Mouse (Mus musculus) WW6 (cell line): Measurements from ENCODE around the gene Prdm2.

Source experiments
- DNase-seq: peaks from one replicate; pipeline ENCODE4 v3.0.0-alpha.2; 2013; ENCODE audit warnings: low read depth, low spot score

Gene Prdm2

DNA sequence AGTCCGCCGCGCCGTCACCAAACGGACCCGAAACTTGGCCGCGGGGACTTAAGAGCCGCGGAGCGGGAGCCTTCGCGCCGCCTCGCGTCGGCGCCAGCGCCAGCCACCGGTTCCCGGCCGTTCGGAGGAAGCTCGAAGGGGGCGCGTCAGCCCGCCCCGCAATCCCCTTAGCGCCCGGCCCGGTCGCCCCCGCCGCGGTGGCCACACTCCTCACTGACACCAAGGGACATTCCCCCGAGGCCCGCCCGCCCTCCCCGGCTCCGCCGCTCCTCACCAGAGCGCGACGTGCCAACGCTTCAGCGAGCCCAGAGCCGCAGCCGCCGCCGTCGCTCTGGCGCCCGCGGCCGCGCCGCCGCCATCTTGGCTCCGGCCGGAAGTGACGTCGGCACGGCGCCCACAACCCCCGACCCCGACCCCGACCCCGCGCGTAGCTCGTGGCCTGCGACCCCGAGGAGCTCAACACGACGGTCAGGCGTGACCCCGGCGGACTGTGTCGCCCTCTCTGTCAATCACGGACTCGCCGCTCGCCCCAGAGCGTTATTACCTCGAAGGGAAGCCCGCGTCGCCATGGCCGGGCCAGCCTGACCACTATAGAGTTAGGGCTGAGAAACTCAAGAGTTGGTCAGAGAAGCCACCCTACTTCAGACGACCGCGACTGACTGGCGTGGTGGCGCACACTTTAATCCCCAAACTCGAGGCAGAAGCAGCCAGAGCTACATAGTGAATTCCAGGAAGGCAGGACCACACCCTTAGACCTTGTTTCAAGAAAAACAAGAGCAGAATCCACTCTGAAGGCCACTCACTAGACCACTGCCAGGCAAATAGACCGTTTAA lies at the start of gene Prdm2:
Gene Prdm2 (minus strand): TSS at position 655 of the 834 bp plus-strand sequence.
- DNase-seq: no peak

- no peak for DNase-seq
Measured at GRCm38 (mm10) chr4:143259718-143260349, 47.0 kb upstream of the Prdm2 start.

DNA sequence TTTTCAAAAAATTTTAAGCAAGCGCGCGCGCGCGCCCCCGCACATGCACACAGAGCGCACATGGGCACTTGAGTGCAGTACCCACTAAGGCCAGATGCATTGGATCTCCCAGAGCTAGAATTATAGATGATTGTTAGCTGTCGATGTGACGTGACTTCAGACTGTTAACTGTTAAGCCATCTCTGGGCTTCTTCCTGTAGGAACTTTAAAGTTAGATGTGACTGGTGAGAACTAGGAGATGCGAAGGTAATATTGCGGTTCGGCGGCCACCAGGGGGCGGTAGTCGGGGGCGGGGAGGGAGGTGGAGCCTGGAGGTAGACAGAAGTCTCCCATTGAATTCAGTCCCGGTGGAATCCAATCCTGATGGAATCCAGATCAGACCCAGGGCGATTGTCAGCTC lies 45.7 kb upstream of the Prdm2 start:
- DNase-seq: peak; percentile 69

DNA sequence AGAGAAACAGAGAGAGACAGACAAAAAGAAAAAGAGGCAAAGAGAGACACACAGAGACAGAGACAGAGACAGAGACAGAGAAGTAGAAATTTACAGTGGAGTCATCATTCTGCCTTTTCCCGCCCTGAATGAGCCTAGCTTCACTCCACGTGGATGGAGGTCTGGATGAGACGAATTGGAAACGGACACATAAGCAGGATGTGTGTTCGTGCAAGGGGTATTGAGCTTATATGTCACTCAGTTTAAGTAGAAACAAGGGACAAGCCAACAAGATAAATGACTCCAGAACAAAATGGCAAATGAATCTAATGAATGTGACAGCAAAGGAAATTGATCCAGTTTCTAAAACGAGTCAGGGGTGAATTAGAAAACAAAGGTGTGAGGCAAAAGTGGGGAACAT lies 45.2 kb upstream of the Prdm2 start:
- no peak for DNase-seq

- DNase-seq: no peak
Measured at GRCm38 (mm10) chr4:143255541-143255940, 42.7 kb upstream of the Prdm2 start.

DNA sequence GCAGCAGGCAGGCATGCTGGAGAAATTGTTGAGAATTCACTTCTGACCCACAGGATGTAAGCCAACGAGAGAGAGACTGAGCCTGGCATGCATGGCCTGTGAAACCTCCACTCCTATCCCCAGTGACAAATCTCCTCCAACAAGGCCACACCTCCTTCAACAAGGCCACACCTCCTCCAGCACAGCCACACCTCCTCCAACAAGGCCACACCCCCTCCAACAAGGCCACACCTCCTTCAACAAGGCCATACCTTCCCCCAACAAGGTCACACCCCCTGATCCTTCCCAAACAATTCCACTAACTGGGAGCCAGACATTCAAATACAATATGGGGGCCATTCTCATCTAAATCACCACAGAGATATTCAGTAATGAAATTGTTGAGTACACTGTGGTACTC lies 40.6 kb upstream of the Prdm2 start:
- no peak for DNase-seq

GRCm38 (mm10) chr4:143248050-143248449 lies 35.3 kb upstream of the Prdm2 start:
- no peak for DNase-seq

GRCm38 (mm10) chr4:143241294-143241693 lies 28.5 kb upstream of the Prdm2 start:
- peak; percentile 63 for DNase-seq

GRCm38 (mm10) chr4:143239615-143240201 lies 26.9 kb upstream of the Prdm2 start:
- DNase-seq: peak; percentile 45

DNA sequence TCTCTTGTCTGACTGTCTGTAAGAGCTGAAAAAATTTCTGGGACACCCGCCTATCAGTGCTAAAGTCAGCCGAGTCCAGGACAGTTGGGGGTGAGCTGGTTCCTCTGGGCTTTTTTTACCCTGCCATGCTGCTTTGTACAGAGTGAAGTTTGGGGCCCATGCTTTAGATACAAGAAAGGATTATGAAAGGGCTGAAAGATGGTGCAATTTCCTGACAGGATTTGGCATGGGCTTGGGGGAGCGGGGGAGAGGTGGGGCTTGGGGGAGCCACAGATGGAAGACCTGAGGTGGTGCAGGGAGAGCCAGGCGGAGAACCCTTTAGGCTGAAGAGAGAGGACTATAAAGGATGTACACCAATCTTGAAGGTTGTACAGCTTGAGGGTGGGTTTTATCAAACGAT lies 26.3 kb upstream of the Prdm2 start:
- no peak for DNase-seq

- DNase-seq: peak; percentile 80
Measured at GRCm38 (mm10) chr4:143238241-143239031, 25.6 kb upstream of the Prdm2 start.

DNA sequence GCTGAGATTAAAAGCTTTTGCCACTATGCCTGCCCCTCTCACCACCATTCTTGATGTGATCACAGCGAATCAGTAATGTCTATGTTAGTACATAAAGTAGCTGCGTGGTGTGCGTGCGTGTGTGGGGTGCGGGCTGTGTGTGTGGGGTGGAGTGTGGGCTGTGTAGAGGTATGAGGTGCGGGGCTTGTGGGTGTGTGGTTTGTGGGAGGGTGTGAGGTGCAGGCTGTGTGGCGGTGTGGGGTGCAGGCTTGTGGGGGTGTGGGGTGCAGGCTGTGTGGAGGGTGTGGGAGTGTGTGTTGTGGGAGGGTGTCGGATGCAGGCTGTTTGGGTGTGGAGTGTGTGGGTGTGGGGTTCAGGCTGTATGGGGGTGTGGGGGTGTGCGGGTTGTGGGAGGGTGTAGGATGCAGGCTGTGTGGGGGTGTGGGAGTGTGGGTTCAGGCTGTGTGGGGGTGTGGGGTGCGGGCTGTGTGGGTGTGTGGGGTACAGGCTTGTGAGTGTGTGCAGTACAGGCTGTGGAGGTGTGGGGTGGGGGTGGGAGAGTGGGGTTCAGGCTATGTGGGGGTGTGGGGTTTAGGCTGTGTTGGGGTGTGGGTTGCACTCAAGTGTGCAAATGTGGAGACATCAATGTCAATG lies 19.1 kb upstream of the Prdm2 start:
- DNase-seq: no peak

DNA sequence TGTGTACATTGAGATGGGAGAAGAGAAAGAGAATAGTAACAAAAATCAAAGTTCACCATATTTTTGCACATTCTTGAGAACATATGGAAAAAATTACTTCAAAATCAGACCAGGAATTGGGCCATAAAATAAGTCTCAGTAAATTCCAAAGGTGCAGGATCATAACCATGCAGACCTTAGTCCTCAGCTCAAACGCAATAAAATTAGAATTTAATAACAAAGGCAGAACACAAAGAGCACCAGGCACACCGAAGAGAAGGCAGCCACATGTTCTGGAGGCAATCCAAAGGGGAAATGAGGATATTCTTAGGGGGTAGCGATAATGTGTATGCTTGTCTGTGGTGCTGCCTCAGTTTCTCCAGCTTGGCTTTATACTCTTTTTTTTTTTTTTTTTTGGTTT lies 18.3 kb upstream of the Prdm2 start:
- DNase-seq: no peak

GRCm38 (mm10) chr4:143227976-143228375 lies 15.2 kb upstream of the Prdm2 start:
- DNase-seq: no peak

DNA sequence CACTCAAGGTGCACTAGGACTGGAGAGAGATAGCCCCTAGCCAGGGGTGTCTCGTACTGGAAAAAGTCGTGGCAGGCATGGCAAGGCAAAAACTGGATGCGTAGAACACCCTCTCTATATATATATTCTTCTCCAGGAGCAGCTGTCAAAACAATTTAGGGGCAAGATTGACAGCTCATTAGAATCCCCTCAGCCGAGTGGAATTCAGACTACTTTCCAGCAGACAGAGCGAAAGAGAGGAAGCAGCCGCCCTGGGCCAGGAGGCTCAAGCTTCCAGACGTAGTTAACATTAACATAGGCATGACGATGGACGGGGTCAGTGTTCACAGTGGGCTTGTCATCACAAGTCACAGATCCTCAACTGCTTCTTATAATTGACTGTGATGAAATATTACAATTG lies 13.1 kb upstream of the Prdm2 start:
- DNase-seq: no peak

GRCm38 (mm10) chr4:143219316-143219751 lies 6.5 kb upstream of the Prdm2 start:
- no peak for DNase-seq

- DNase-seq: no peak
Measured at GRCm38 (mm10) chr4:143218858-143219257, 6.1 kb upstream of the Prdm2 start.

GRCm38 (mm10) chr4:143217189-143217588 lies 4.4 kb upstream of the Prdm2 start:
- DNase-seq: no peak

- no peak for DNase-seq
Measured at GRCm38 (mm10) chr4:143214221-143214797, 1.5 kb upstream of the Prdm2 start.

- DNase-seq: no peak
Measured at GRCm38 (mm10) chr4:143213571-143213970, 776 bp upstream of the Prdm2 start.

DNA sequence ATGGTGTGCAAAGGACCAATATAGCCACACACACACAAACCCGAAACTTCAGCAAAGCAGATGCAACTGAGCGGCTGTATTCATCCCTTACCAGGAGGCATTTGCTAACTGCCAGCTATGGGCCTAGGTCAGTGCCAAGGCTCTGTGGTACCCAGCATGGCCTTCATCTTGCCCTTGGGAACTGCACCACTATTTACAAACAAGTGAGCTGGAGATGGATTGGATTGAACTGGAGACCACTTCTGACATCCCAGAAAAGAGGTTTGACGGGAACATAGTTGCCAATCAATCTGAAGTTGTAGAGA lies 332 bp upstream of the Prdm2 start:
- no peak for DNase-seq
